Mouse (Mus musculus) hindbrain, embryonic 16.5 days (tissue): Measurements from ENCODE around the gene Rabif. TPM values are rescaled to one million over a fixed set of nuclear protein-coding genes. Genes with fewer than 3 reads are reported as not detected.
"Not testable (repeated sequence)": the region's sequence is repeated elsewhere in the genome, so short reads cannot be mapped to it uniquely, and the experiment has no call there.

Source experiments
- ATAC-seq: fragments of 200-750 bp; cut with Nextera tagmentation; 2 replicates; pipeline ENCODE4 v1.8.0; 2017; ENCODE audit warnings: moderate TSS enrichment, moderate library complexity
- H3K27ac ChIP-seq: fragments of 300-500 bp; sonication (generic); 2 replicates; pipeline ENCODE4 v1.5.1; 2014; ENCODE audit warnings: low read depth, mild to moderate bottlenecking, control low read depth, low read length, moderate library complexity
- H3K27me3 ChIP-seq: fragments of 300-500 bp; sonication (generic); replicated peaks from 2 replicates; pipeline ENCODE4 v1.6.1; 2014; ENCODE audit warnings: low read length; ENCODE audit not compliant: control insufficient read depth, insufficient read depth
- H3K36me3 ChIP-seq: fragments of 300-500 bp; sonication (generic); 2 replicates; pipeline ENCODE4 v1.6.1; 2014; ENCODE audit warnings: mild to moderate bottlenecking, low read length, moderate library complexity, mixed read lengths; ENCODE audit not compliant: control insufficient read depth, insufficient read depth
- H3K4me1 ChIP-seq: fragments of 300-500 bp; sonication (generic); 2 replicates; pipeline ENCODE4 v1.6.1; 2014; ENCODE audit warnings: low read depth, low read length; ENCODE audit not compliant: control insufficient read depth, insufficient read depth
- H3K4me2 ChIP-seq: fragments of 300-500 bp; sonication (generic); 2 replicates; pipeline ENCODE4 v1.6.1; 2014; ENCODE audit warnings: mild to moderate bottlenecking, low read length, control low read depth, moderate library complexity
- H3K4me3 ChIP-seq: fragments of 300-500 bp; sonication (generic); 2 replicates; pipeline ENCODE4 v1.5.1; 2014; ENCODE audit warnings: mild to moderate bottlenecking, low read length, control low read depth, moderate library complexity
- H3K9ac ChIP-seq: fragments of 300-500 bp; sonication (generic); 2 replicates; pipeline ENCODE4 v1.6.1; 2014; ENCODE audit warnings: low read depth, mild to moderate bottlenecking, control low read depth, low read length, moderate library complexity
- H3K9me3 ChIP-seq: fragments of 300-500 bp; sonication (generic); 2 replicates; pipeline ENCODE4 v1.6.1; 2014; ENCODE audit warnings: mild to moderate bottlenecking, low read length, moderate library complexity; ENCODE audit not compliant: control insufficient read depth
- WGBS: fragments of 180-500 bp; shearing (Covaris S2); extraction: QIAGEN DNeasy Blood & Tissue Kit; methylation state at CpG from one replicate; pipeline ENCODE4 v1.1.7; 2014; 5-methylcytosine and 5-hydroxymethylcytosine counted together
- polyA plus RNA-seq: library from polyadenylated mRNA; unstranded; fragments of >200 nt; fragmentation: Nextera tagmentation; extraction: Ambion mirVana; gene quantifications from 2 replicates; pipeline ENCODE4 v1.2.1, GENCODE M21; 2015

Gene Rabif
- polyA plus RNA-seq, 1 experiment from 2014 or later, result 81.5 TPM

DNA sequence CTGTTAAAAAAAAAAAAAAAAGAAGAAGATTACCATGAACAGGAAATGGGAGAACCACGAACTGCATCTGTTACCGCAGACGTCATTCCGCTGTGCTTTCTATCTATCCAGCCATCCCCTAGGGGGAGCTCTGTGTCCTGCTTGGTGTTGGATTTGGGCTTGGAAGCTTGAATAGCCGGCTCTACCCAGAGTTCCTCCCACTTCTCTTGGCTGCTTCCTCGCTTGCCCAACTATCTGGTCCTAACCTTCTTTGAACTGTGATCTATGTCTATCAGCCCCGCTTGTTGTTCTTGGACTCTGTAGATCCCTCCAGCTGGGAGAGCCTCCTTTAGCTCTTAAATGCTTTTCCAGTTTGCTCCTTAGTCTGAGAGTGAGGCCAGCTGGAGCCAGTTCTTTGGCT is 24.2 kb downstream of the Rabif start:
- H3K4me1 ChIP-seq, result no peaks in the 10 kb centered on the region
- no peak overlapping the region for H3K4me2 ChIP-seq
- no peaks in the 10 kb centered on the region for H3K9me3 ChIP-seq
- no peaks in the 10 kb centered on the region for H3K36me3 ChIP-seq
- H3K9ac ChIP-seq, result no peak overlapping the region
- ATAC-seq, result peak; percentile 72
- WGBS, result 10% methylated on average over 7 of the region's 7 CpGs
- no peak overlapping the region for H3K27ac ChIP-seq
- H3K27me3 ChIP-seq, result peaks cover 3% of the 10 kb centered on the region
- H3K4me3 ChIP-seq, result no peak overlapping the region

DNA sequence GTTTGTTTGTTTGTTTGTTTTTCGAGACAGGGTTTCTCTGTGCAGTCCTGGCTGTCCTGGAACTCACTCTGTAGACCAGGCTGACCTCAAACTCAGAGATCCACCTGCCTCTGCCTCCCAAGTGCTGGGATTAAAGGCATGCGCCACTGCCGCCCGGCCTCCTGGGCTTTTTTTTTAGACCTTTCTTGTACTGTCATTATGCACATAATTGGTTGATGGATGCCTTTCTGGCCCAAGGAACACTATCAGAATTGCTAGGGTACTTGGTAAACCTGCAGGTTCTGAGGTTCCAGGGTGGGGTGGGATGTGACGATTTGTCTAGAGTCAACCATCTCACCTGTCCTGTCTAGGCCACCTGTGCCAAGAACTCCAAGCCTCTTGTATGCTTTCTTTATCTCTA is 24.8 kb downstream of the Rabif start:
- 93% methylated on average over 5 of the region's 5 CpGs for WGBS
- not testable (repeated sequence) for ATAC-seq, H3K36me3 ChIP-seq

DNA sequence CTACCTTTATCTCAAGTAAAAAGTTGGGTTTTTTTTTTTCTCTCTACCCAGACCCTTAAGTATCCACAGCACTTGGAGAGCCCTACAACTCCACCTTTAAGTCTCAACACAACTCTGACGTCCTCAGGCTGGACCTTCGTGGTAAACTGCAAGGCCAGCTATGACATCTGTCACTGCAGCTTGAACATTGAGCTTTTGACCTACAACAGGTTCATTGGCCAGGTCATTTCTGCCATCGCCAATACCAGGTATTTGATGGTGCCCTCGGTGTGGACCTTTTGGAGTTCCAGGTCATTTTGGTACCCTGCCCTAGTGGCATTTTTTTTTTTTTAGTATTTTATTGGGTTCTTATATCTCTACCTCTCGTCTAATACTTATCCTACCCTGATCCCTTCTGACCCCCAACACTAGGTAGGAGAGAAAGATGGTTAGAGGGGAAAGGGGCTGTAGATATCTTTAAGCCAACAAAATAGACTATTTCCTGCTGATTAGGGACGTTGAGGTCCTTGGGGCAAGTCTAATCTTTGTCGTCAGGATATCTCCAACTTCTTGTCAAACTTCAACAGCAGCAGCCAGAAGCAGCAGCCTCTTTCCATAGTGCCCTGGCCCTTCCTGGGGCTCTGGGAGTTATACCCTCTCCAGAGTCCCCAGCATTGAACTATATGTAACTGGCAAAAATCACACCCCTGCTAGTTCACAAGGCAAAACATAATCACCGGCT is 25.7 kb downstream of the Rabif start:
- no peaks in the 10 kb centered on the region for H3K4me1 ChIP-seq
- WGBS, result 88% methylated on average over 8 of the region's 8 CpGs
- H3K4me2 ChIP-seq, result no peak overlapping the region
- H3K27me3 ChIP-seq, result peaks cover under 1% of the 10 kb centered on the region
- no peak overlapping the region for H3K4me3 ChIP-seq
- no peak for ATAC-seq
- no peaks in the 10 kb centered on the region for H3K36me3 ChIP-seq
- no peak overlapping the region for H3K27ac ChIP-seq
- no peak overlapping the region for H3K9ac ChIP-seq
- H3K9me3 ChIP-seq, result no peaks in the 10 kb centered on the region

More for the DNA sequence above, 24.8 kb downstream of the Rabif start:
- not testable (repeated sequence) for H3K4me3 ChIP-seq, H3K27ac ChIP-seq, H3K4me2 ChIP-seq, H3K9ac ChIP-seq, H3K27me3 ChIP-seq, H3K9me3 ChIP-seq, H3K4me1 ChIP-seq

DNA sequence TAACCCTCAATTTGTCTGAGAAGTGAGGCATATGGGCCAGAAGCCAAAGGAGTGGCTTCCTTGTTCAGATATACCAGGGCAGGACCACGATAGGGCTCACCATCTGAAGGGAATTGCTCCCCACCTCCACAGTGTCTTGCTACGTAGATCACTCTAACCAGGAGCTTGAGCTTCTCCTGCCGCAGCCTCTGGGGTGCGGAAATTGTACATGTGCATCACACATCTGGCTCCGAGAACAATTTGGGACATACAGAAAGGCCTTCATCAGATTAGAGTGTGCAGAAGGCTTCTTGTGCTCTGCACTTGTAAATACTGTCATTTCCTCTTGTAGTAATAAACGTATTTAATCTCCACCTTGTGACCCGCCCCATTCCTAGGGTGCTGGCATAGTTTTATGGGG is 26.7 kb downstream of the Rabif start:
- H3K27ac ChIP-seq, result no peak overlapping the region

DNA sequence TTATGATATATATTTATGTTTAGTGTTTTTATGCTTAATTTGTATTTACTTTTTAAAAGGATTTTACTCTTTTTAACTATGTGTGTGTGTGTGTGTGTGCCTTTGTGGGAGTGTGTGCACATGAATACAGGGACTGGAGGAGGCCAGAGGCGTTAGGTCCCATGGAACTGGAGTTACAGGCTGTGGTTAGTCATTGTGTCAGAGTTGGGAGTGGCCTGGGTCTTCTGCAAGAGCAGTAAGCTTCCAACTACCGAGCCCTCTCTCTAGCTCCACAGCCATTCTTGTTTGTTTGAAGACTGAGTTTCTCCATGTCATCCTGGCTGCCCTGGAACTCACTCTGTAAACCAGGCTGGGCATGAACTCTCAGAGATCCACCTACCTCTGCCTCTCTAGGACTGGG is 27.9 kb downstream of the Rabif start:
- Histone ChIP-seq H3K27ac (no peak overlapping the region), H3K4me2 (no peak overlapping the region), H3K36me3 (no peaks in the 10 kb centered on the region), H3K9me3 (no peaks in the 10 kb centered on the region), H3K4me3 (no peak overlapping the region), H3K9ac (no peak overlapping the region), H3K4me1 (no peaks in the 10 kb centered on the region), H3K27me3 (no peaks in the 10 kb centered on the region)
- ATAC-seq, result no peak
- WGBS, result 58% methylated on average over 2 of the region's 2 CpGs

More for the DNA sequence above, 26.7 kb downstream of the Rabif start:
- Histone ChIP-seq H3K4me3 (no peak overlapping the region), H3K27me3 (no peaks in the 10 kb centered on the region), H3K4me1 (no peaks in the 10 kb centered on the region), H3K9ac (no peak overlapping the region), H3K4me2 (no peak overlapping the region), H3K36me3 (no peaks in the 10 kb centered on the region), H3K9me3 (no peaks in the 10 kb centered on the region)
- 84% methylated on average over 7 of the region's 7 CpGs for WGBS
- ATAC-seq, result no peak

DNA sequence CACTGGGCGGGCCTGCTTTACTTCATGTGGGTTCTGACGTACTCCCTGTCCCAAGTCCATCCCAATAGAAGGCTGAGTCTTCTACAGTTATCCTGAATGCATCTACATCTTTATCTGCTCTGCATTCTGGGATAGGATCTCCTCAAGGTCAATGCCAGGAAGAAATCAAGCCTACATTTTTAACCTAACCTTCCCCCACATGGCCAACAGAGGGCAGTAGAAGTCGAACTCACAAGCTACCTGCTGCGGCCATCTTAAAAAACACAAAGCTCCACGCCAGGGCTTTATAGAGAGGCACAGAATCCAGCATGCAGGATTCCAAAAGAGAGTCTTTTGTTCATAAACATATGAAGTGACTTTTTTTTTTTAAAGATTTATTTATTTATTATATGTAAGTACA is 30.0 kb downstream of the Rabif start:
- no peaks in the 10 kb centered on the region for H3K4me1 ChIP-seq
- no peak overlapping the region for H3K4me2 ChIP-seq
- no peak overlapping the region for H3K4me3 ChIP-seq
- H3K36me3 ChIP-seq, result no peaks in the 10 kb centered on the region
- H3K9me3 ChIP-seq, result no peaks in the 10 kb centered on the region
- WGBS, result 72% methylated on average over 5 of the region's 5 CpGs
- H3K9ac ChIP-seq, result no peak overlapping the region
- ATAC-seq, result no peak
- H3K27me3 ChIP-seq, result no peaks in the 10 kb centered on the region
- no peak overlapping the region for H3K27ac ChIP-seq

DNA sequence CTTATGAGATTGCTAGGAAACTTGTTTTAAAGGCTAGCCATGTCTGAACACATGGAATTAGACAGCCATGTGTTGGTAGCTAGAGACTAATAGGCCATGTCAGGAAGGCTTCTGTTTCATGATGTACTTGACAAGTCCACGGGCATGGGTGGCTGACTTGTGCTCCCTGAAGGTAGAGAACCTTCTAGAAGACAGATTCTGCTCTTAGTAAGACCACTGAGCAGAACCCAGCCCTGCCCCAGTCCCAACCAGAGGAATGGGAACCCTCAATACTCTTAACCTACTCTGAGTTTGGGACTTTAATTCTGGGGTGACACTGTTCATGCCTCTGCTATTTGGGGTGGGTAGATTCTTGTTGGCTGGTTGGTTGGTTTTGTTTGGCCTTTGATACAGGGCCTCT is 30.6 kb downstream of the Rabif start:
- no peak for ATAC-seq
- Histone ChIP-seq H3K36me3 (no peaks in the 10 kb centered on the region), H3K4me1 (no peaks in the 10 kb centered on the region), H3K9me3 (no peaks in the 10 kb centered on the region), H3K9ac (no peak overlapping the region), H3K4me3 (no peak overlapping the region), H3K27me3 (no peaks in the 10 kb centered on the region), H3K27ac (no peak overlapping the region), H3K4me2 (no peak overlapping the region)
- 88% methylated on average over 1 of the region's 1 CpGs for WGBS

DNA sequence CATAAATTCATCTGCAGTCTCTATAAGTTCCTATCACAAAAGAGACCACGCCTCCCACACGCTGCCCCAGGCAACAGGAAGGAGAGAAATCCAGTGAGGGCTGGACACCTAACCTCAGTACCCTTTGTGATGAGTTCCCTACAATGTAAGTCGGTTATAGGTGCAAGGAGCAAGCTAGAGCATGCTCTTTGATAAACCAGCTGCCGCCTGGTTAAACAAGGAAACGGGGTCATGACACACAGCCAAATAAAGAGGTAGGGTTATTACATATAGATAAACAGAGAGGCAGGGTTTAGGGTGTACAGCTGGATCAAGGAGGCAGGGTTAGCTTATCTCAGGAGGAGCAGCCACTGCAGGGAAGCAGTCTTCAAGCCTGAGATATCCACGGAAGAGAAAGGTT is 32.3 kb downstream of the Rabif start:
- no peak overlapping the region for H3K9ac ChIP-seq
- no peak overlapping the region for H3K27ac ChIP-seq
- WGBS, result 84% methylated on average over 6 of the region's 6 CpGs
- H3K9me3 ChIP-seq, result no peaks in the 10 kb centered on the region
- H3K4me1 ChIP-seq, result no peaks in the 10 kb centered on the region
- H3K4me2 ChIP-seq, result no peak overlapping the region
- no peaks in the 10 kb centered on the region for H3K36me3 ChIP-seq
- no peak for ATAC-seq
- H3K4me3 ChIP-seq, result no peak overlapping the region
- no peaks in the 10 kb centered on the region for H3K27me3 ChIP-seq

DNA sequence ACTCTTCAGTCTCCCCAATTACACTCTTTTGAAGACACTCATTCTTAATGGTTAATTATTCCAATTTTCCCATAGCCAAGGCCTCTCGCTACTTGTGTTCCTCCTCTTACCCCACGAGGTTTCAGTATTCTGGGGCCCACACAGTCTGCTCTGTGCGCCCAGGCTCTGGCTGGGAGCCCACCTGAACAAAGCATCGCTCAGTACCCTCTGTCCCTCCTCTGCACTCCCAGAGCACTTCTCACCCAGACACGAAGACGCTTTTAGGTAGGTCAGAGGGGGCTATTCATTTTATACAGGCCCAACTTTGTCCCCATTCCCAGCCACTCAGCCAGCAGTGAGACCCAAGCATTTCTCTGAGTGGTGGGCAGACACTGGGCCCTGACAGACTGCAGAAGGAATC is 36.2 kb downstream of the Rabif start:
- Histone ChIP-seq H3K4me3 (no peak overlapping the region), H3K27me3 (no peaks in the 10 kb centered on the region), H3K4me1 (no peaks in the 10 kb centered on the region), H3K27ac (no peak overlapping the region), H3K36me3 (no peaks in the 10 kb centered on the region), H3K4me2 (no peak overlapping the region), H3K9me3 (no peaks in the 10 kb centered on the region), H3K9ac (no peak overlapping the region)
- WGBS, result 60% methylated on average over 6 of the region's 6 CpGs
- ATAC-seq, result peak; percentile 91

DNA sequence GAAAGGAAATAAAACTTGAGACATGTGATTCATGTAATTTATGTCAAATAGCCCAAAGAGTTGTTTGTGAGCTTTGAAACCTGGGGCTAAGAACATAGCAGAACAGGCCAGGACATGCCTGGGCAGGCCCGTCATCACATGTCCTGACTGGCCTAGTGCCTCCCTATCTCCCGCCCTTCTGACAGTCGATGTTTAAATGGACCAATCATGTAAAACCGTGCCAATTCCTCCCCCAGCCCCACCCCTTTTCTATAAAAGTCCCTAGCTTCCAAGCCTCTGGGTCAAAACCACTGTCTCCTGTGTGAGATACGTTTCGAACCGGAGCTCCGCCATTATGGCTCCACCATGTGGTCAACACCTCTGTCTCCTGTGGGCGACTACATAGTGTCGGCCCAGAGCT is 39.3 kb downstream of the Rabif start:
- 91% methylated on average over 10 of the region's 10 CpGs for whole genome bisulfite sequencing
- not testable (repeated sequence) for ATAC-seq, H3K4me2 ChIP-seq, H3K9ac ChIP-seq, H3K27me3 ChIP-seq, H3K4me3 ChIP-seq, H3K4me1 ChIP-seq, H3K27ac ChIP-seq, H3K9me3 ChIP-seq, H3K36me3 ChIP-seq
